Mouse (Mus musculus): ENCODE measurements at regions not wholly inside any gene's neighbourhood (a gene's known extent, or its start where the extent isn't known, plus 50 kb on each side); places are given as distances from the start of the nearest gene placed in this dataset.

GRCm38 (mm10) chr10:118088499-118088898, 53.1 kb upstream of the Mdm1 start:
- Histone ChIP-seq H3K79me2 (ENCODE audit: control insufficient read depth, insufficient read depth) (no peaks in the 10 kb centered on the region), H3K36me3 (ENCODE audit: control insufficient read depth, insufficient read depth) (no peaks in the 10 kb centered on the region), H3K79me3 (ENCODE audit: low read depth) (no peaks in the 10 kb centered on the region), H3K27me3 (ENCODE audit: control insufficient read depth, insufficient read depth, insufficient read length) (no peaks in the 10 kb centered on the region), H3K4me3 (ENCODE audit: insufficient read depth, poor library complexity, severe bottlenecking) (no peak overlapping the region), H3ac (ENCODE audit: control insufficient read depth, insufficient read length, low read depth) (no peak overlapping the region)
- no peak for TF ChIP-seq MAX (IDR thresholded peaks at IDR 0.05)
- TF ChIP-seq MYOD1 (IDR thresholded peaks at IDR 0.05; ENCODE audit: control insufficient read depth, insufficient read length, low read depth), result no peak
- no peak for TF ChIP-seq CEBPB (IDR thresholded peaks at IDR 0.05; ENCODE audit: low read depth)
- no peak for TF ChIP-seq FOSL1 (IDR thresholded peaks at IDR 0.05; ENCODE audit: insufficient read depth, low read length, poor library complexity, severe bottlenecking)
- no peak for TF ChIP-seq USF1 (IDR thresholded peaks at IDR 0.05; ENCODE audit: low read depth)
- TF ChIP-seq MYOG (IDR thresholded peaks at IDR 0.05; ENCODE audit: control insufficient read depth, extremely low read depth, insufficient read length), result no peak
- no peak for TF ChIP-seq CTCF (IDR thresholded peaks at IDR 0.05; ENCODE audit: control insufficient read depth, insufficient read depth, insufficient read length)

- Histone ChIP-seq H3ac (ENCODE audit: control insufficient read depth, insufficient read length, low read depth) (no peak overlapping the region), H3K79me3 (ENCODE audit: low read depth) (no peaks in the 10 kb centered on the region), H3K79me2 (ENCODE audit: control insufficient read depth, insufficient read depth) (no peaks in the 10 kb centered on the region), H3K36me3 (ENCODE audit: control insufficient read depth, insufficient read depth) (no peaks in the 10 kb centered on the region), H3K4me3 (ENCODE audit: insufficient read depth, poor library complexity, severe bottlenecking) (no peak overlapping the region), H3K27me3 (ENCODE audit: control insufficient read depth, insufficient read depth, insufficient read length) (no peaks in the 10 kb centered on the region)
- TF ChIP-seq USF1 (IDR thresholded peaks at IDR 0.05; ENCODE audit: low read depth) (no peak), MAX (IDR thresholded peaks at IDR 0.05) (no peak), CTCF (IDR thresholded peaks at IDR 0.05; ENCODE audit: control insufficient read depth, insufficient read depth, insufficient read length) (no peak), CEBPB (IDR thresholded peaks at IDR 0.05; ENCODE audit: low read depth) (no peak), FOSL1 (IDR thresholded peaks at IDR 0.05; ENCODE audit: insufficient read depth, low read length, poor library complexity, severe bottlenecking) (no peak), MYOG (IDR thresholded peaks at IDR 0.05; ENCODE audit: control insufficient read depth, extremely low read depth, insufficient read length) (no peak), MYOD1 (IDR thresholded peaks at IDR 0.05; ENCODE audit: control insufficient read depth, insufficient read length, low read depth) (no peak)
These were observed 51.7 kb upstream of the Mdm1 start for GRCm38 (mm10) chr10:118089879-118090278.

GRCm38 (mm10) chr10:118091476-118091875, 50.1 kb upstream of the Mdm1 start:
- Histone ChIP-seq H3K27me3 (ENCODE audit: control insufficient read depth, insufficient read depth, insufficient read length) (no peaks in the 10 kb centered on the region), H3K79me2 (ENCODE audit: control insufficient read depth, insufficient read depth) (no peaks in the 10 kb centered on the region), H3K4me3 (ENCODE audit: insufficient read depth, poor library complexity, severe bottlenecking) (no peak overlapping the region), H3ac (ENCODE audit: control insufficient read depth, insufficient read length, low read depth) (no peak overlapping the region), H3K36me3 (ENCODE audit: control insufficient read depth, insufficient read depth) (no peaks in the 10 kb centered on the region), H3K79me3 (ENCODE audit: low read depth) (no peaks in the 10 kb centered on the region)
- TF ChIP-seq USF1 (IDR thresholded peaks at IDR 0.05; ENCODE audit: low read depth), result no peak
- no peak for TF ChIP-seq CTCF (IDR thresholded peaks at IDR 0.05; ENCODE audit: control insufficient read depth, insufficient read depth, insufficient read length)
- TF ChIP-seq MAX (IDR thresholded peaks at IDR 0.05), result no peak
- no peak for TF ChIP-seq FOSL1 (IDR thresholded peaks at IDR 0.05; ENCODE audit: insufficient read depth, low read length, poor library complexity, severe bottlenecking)
- TF ChIP-seq MYOG (IDR thresholded peaks at IDR 0.05; ENCODE audit: control insufficient read depth, extremely low read depth, insufficient read length), result no peak
- no peak for TF ChIP-seq MYOD1 (IDR thresholded peaks at IDR 0.05; ENCODE audit: control insufficient read depth, insufficient read length, low read depth)
- TF ChIP-seq CEBPB (IDR thresholded peaks at IDR 0.05; ENCODE audit: low read depth), result no peak

All from C2C12 (cell line).